Mouse (Mus musculus) hindbrain, embryonic 15.5 days (tissue): ENCODE measurements at regions not wholly inside any gene's neighbourhood (a gene's known extent, or its start where the extent isn't known, plus 50 kb on each side); places are given as distances from the start of the nearest gene placed in this dataset.
A peak's percentile ranks its signal among the peaks of the same experiment; 100 is the strongest.

ENCODE experiments used
- ATAC-seq: fragments of 200-750 bp; cut with Nextera tagmentation; 2 replicates; pipeline ENCODE4 v1.8.0; 2017; ENCODE audit warnings: low read depth, moderate number of reproducible peaks, moderate TSS enrichment; ENCODE audit not compliant: low FRiP score
- H3K27ac ChIP-seq: fragments of 300-500 bp; sonication (generic); replicated peaks from 2 replicates; pipeline ENCODE4 v1.5.1; 2015; ENCODE audit warnings: mild to moderate bottlenecking, inconsistent platforms
- H3K27me3 ChIP-seq: fragments of 300-500 bp; sonication (generic); 2 replicates; pipeline ENCODE4 v1.6.1; 2015; ENCODE audit warnings: control low read depth, inconsistent platforms
- H3K36me3 ChIP-seq: fragments of 300-500 bp; sonication (generic); 2 replicates; pipeline ENCODE4 v1.6.1; 2015; ENCODE audit warnings: control low read depth, inconsistent platforms
- H3K4me1 ChIP-seq: fragments of 300-500 bp; sonication (generic); replicated peaks from 2 replicates; pipeline ENCODE4 v1.6.1; 2015; ENCODE audit warnings: control low read depth, inconsistent platforms
- H3K4me2 ChIP-seq: fragments of 300-500 bp; sonication (generic); 2 replicates; pipeline ENCODE4 v1.6.1; 2015; ENCODE audit warnings: moderate library complexity, mild to moderate bottlenecking, inconsistent platforms
- H3K4me3 ChIP-seq: fragments of 300-500 bp; sonication (generic); 2 replicates; pipeline ENCODE4 v1.5.1; 2015; ENCODE audit warnings: mild to moderate bottlenecking, inconsistent platforms
- H3K9ac ChIP-seq: fragments of 300-500 bp; sonication (generic); 2 replicates; pipeline ENCODE4 v1.6.1; 2015; ENCODE audit warnings: inconsistent platforms
- H3K9me3 ChIP-seq: fragments of 300-500 bp; sonication (generic); 2 replicates; pipeline ENCODE4 v1.6.1; 2016; ENCODE audit warnings: control low read depth, inconsistent platforms
- WGBS: fragments of 180-500 bp; shearing (Covaris S2); methylation state at CpG from one replicate; pipeline ENCODE4 v1.1.7; 2015; 5-methylcytosine and 5-hydroxymethylcytosine counted together

GRCm38 (mm10) chr3:143952289-143952688 lies 252.7 kb downstream of the Lmo4 start:
- no peak overlapping the region for H3K9ac ChIP-seq
- 77% methylated on average over 8 of the region's 8 CpGs for WGBS
- ATAC-seq: no peak
- H3K27me3 ChIP-seq: no peaks in the 10 kb centered on the region
- H3K4me3 ChIP-seq: no peak overlapping the region
- no peaks in the 10 kb centered on the region for H3K36me3 ChIP-seq
- H3K4me2 ChIP-seq: no peak overlapping the region
- no peak overlapping the region for H3K27ac ChIP-seq
- H3K9me3 ChIP-seq: no peaks in the 10 kb centered on the region
- H3K4me1 ChIP-seq: peaks cover 4% of the 10 kb centered on the region

GRCm38 (mm10) chr3:143949656-143950055 lies 255.4 kb downstream of the Lmo4 start:
- Histone ChIP-seq H3K27ac (no peak overlapping the region), H3K9ac (no peak overlapping the region), H3K27me3 (no peaks in the 10 kb centered on the region), H3K36me3 (no peaks in the 10 kb centered on the region), H3K4me2 (no peak overlapping the region), H3K4me1 (peaks cover 6% of the 10 kb centered on the region), H3K4me3 (no peak overlapping the region), H3K9me3 (no peaks in the 10 kb centered on the region)
- ATAC-seq: peak; percentile 30; the same call in 1 of the 2 replicates
- 25% methylated on average over 8 of the region's 8 CpGs for WGBS

- no peaks in the 10 kb centered on the region for H3K27me3 ChIP-seq
- H3K9ac ChIP-seq: no peak overlapping the region
- no peak for ATAC-seq
- no peaks in the 10 kb centered on the region for H3K9me3 ChIP-seq
- 52% methylated on average over 11 of the region's 11 CpGs for WGBS
- peaks cover 6% of the 10 kb centered on the region for H3K4me1 ChIP-seq
- no peak overlapping the region for H3K4me3 ChIP-seq
- no peak overlapping the region for H3K27ac ChIP-seq
- no peaks in the 10 kb centered on the region for H3K36me3 ChIP-seq
- H3K4me2 ChIP-seq: no peak overlapping the region
These were observed 255.9 kb downstream of the Lmo4 start for GRCm38 (mm10) chr3:143949026-143949637.

- 63% methylated on average over 3 of the region's 3 CpGs for WGBS
- Histone ChIP-seq H3K27ac (no peak overlapping the region), H3K4me1 (peaks cover 6% of the 10 kb centered on the region), H3K4me2 (no peak overlapping the region), H3K4me3 (no peak overlapping the region), H3K27me3 (no peaks in the 10 kb centered on the region), H3K9ac (no peak overlapping the region), H3K36me3 (no peaks in the 10 kb centered on the region), H3K9me3 (no peaks in the 10 kb centered on the region)
- no peak for ATAC-seq
These were observed 257.1 kb downstream of the Lmo4 start for GRCm38 (mm10) chr3:143947938-143948267.

- WGBS: 25% methylated on average over 11 of the region's 11 CpGs
- peak overlapping the region; percentile 36 for H3K4me2 ChIP-seq
- no peaks in the 10 kb centered on the region for H3K36me3 ChIP-seq
- no peaks in the 10 kb centered on the region for H3K9me3 ChIP-seq
- no peak overlapping the region for H3K9ac ChIP-seq
- no peaks in the 10 kb centered on the region for H3K27me3 ChIP-seq
- ATAC-seq: no peak
- no peak overlapping the region for H3K27ac ChIP-seq
- H3K4me1 ChIP-seq: peaks cover 6% of the 10 kb centered on the region
- no peak overlapping the region for H3K4me3 ChIP-seq
These were observed 257.7 kb downstream of the Lmo4 start for GRCm38 (mm10) chr3:143947079-143947937.

GRCm38 (mm10) chr3:143939068-143939709 lies 265.8 kb downstream of the Lmo4 start:
- Histone ChIP-seq H3K9ac (no peak overlapping the region), H3K27ac (no peak overlapping the region), H3K4me2 (no peak overlapping the region), H3K4me3 (no peak overlapping the region), H3K9me3 (no peaks in the 10 kb centered on the region), H3K36me3 (no peaks in the 10 kb centered on the region), H3K4me1 (no peaks in the 10 kb centered on the region), H3K27me3 (no peaks in the 10 kb centered on the region)
- 90% methylated on average over 3 of the region's 3 CpGs for WGBS
- ATAC-seq: no peak

GRCm38 (mm10) chr3:143925322-143925721 lies 279.7 kb downstream of the Lmo4 start:
- no peaks in the 10 kb centered on the region for H3K27me3 ChIP-seq
- no peaks in the 10 kb centered on the region for H3K36me3 ChIP-seq
- no peaks in the 10 kb centered on the region for H3K9me3 ChIP-seq
- ATAC-seq: no peak
- no peaks in the 10 kb centered on the region for H3K4me1 ChIP-seq
- H3K27ac ChIP-seq: no peak overlapping the region
- no peak overlapping the region for H3K4me3 ChIP-seq
- WGBS: 60% methylated on average over 6 of the region's 6 CpGs
- no peak overlapping the region for H3K4me2 ChIP-seq
- H3K9ac ChIP-seq: no peak overlapping the region

GRCm38 (mm10) chr3:143919744-143920143 lies 285.3 kb downstream of the Lmo4 start:
- peaks cover 5% of the 10 kb centered on the region for H3K4me1 ChIP-seq
- H3K9me3 ChIP-seq: no peaks in the 10 kb centered on the region
- ATAC-seq: no peak
- no peaks in the 10 kb centered on the region for H3K27me3 ChIP-seq
- no peak overlapping the region for H3K9ac ChIP-seq
- no peak overlapping the region for H3K4me3 ChIP-seq
- no peak overlapping the region for H3K4me2 ChIP-seq
- 91% methylated on average over 1 of the region's 1 CpGs for WGBS
- no peak overlapping the region for H3K27ac ChIP-seq
- no peaks in the 10 kb centered on the region for H3K36me3 ChIP-seq

GRCm38 (mm10) chr3:143914341-143915217 lies 290.4 kb downstream of the Lmo4 start:
- no peak overlapping the region for H3K9ac ChIP-seq
- H3K4me2 ChIP-seq: no peak overlapping the region
- 35% methylated on average over 6 of the region's 6 CpGs for WGBS
- no peak overlapping the region for H3K4me3 ChIP-seq
- peaks cover 6% of the 10 kb centered on the region for H3K4me1 ChIP-seq
- no peaks in the 10 kb centered on the region for H3K36me3 ChIP-seq
- no peak overlapping the region for H3K27ac ChIP-seq
- no peaks in the 10 kb centered on the region for H3K27me3 ChIP-seq
- no peaks in the 10 kb centered on the region for H3K9me3 ChIP-seq
- peak; percentile 75 for ATAC-seq

GRCm38 (mm10) chr3:143913044-143913574 lies 291.9 kb downstream of the Lmo4 start:
- Histone ChIP-seq H3K4me2 (no peak overlapping the region), H3K36me3 (no peaks in the 10 kb centered on the region), H3K4me1 (peaks cover 6% of the 10 kb centered on the region), H3K9ac (no peak overlapping the region), H3K9me3 (no peaks in the 10 kb centered on the region), H3K27me3 (no peaks in the 10 kb centered on the region), H3K27ac (no peak overlapping the region), H3K4me3 (no peak overlapping the region)
- no peak for ATAC-seq
- 52% methylated on average over 3 of the region's 3 CpGs for WGBS

GRCm38 (mm10) chr3:143912433-143912832 lies 292.6 kb downstream of the Lmo4 start:
- no peak for ATAC-seq
- 70% methylated on average over 6 of the region's 6 CpGs for WGBS
- H3K4me2 ChIP-seq: no peak overlapping the region
- H3K9me3 ChIP-seq: no peaks in the 10 kb centered on the region
- no peak overlapping the region for H3K9ac ChIP-seq
- no peaks in the 10 kb centered on the region for H3K36me3 ChIP-seq
- no peaks in the 10 kb centered on the region for H3K27me3 ChIP-seq
- no peak overlapping the region for H3K4me3 ChIP-seq
- H3K27ac ChIP-seq: no peak overlapping the region
- H3K4me1 ChIP-seq: peaks cover 6% of the 10 kb centered on the region
